ENCODE assay signal across 9 mouse cellular contexts in the genomic region with DNA sequence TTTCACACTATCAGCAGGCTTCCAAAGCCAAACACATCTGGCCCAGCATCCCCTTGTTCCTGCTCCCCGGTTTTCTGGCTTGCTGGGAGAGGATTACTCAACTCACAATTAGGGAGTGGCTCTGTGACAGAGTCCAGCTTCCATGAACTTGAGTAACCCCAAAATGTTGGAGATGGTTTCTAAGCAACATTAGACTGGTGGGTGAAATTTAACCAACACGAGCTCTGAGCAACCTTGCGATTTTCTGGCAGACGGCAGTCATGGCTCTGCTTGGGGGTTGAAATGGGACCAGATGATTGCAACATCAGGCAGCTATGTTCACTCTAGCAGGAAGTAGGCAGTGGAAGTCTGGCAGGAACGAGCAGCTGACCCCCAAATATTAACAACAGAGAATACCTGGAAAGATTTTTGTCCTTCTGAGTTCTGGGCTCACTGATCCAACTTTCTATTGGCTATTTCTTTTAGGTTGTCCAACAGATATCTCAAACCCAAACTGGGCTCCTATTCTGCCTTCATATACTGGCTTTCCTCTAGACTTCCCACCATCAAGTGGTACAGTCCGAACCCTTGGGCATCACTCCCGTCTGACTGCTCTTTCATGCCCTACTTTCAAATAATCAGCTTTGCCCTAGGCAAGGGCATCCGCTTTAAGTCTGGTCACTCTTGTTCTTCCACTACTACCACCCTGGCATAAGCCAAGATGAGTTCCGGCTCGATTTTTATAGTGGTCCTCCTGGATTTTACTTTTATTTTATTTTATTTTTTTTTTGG. TPM values are rescaled to one million over a fixed set of nuclear protein-coding genes. Genes with fewer than 3 reads are reported as not detected.
DNase-seq lines count a peak whose midpoint lies in the region; ATAC-seq and TF ChIP-seq lines count a peak whose summit lies in the region.
"Had no signal": no experiment of that assay in that cellular context is flagged by ENCODE, and none has a peak within 500 bp of the region (broad histone marks: within the 10 kb centered on the region; RNA-seq: fewer than 3 reads in every experiment).

No protein-coding gene starts in this region.

- 66% methylated on average over 10 of the region's 10 CpGs for WGBS in intestine, embryonic 15.5 days
- 57% methylated on average over 10 of the region's 10 CpGs for WGBS in liver, postnatal 0 days (ENCODE audit: insufficient replicate concordance)
- WGBS in midbrain, embryonic 14.5 days = 80% methylated on average over 10 of the region's 10 CpGs

- peak; percentile 68; the same call in 1 of the 2 replicates for TF ChIP-seq EP300 in liver, postnatal 0 days (IDR thresholded peaks at IDR 0.05; ENCODE audit: low read depth)

- H3K4me1 ChIP-seq in bone marrow macrophage, adult 2 months (ENCODE audit: control insufficient read depth, insufficient read depth, low read length) = peaks cover 8% of the 10 kb centered on the region
- peaks cover 3% of the 10 kb centered on the region; the same call in 1 of the 2 replicates for H3K4me1 ChIP-seq in intestine, embryonic 15.5 days (replicated peaks)
- H3K4me1 ChIP-seq in liver, postnatal 0 days (ENCODE audit: insufficient read depth) = peaks cover 17% of the 10 kb centered on the region
- no peaks in the 10 kb centered on the region for H3K4me1 ChIP-seq in midbrain, embryonic 14.5 days (ENCODE audit: control insufficient read depth, insufficient read depth, low read length)

- TF ChIP-seq CTCF in bone marrow macrophage, adult 2 months (IDR thresholded peaks at IDR 0.05; ENCODE audit: low read depth, low read length) = no peak
- no peak for TF ChIP-seq CTCF in liver, postnatal 0 days (IDR thresholded peaks at IDR 0.05; ENCODE audit: low read depth)

- no peak for TF ChIP-seq POLR2A in bone marrow macrophage, adult 2 months (IDR thresholded peaks at IDR 0.05; ENCODE audit: borderline replicate concordance, low read depth, low read length)

- no peaks in the 10 kb centered on the region for H3K27me3 ChIP-seq in intestine, embryonic 15.5 days (replicated peaks)
- H3K27me3 ChIP-seq in liver, postnatal 0 days (ENCODE audit: insufficient read depth, low read length) = no peaks in the 10 kb centered on the region
- H3K27me3 ChIP-seq in midbrain, embryonic 14.5 days (ENCODE audit: control insufficient read depth, insufficient read depth, low read length) = no peaks in the 10 kb centered on the region
- H3K27me3 ChIP-seq: limb, embryonic 12.5 days had no signal

- peak; percentile 39 to 77 for DNase-seq in adrenal gland, adult (ENCODE audit: inconsistent age in 2 of 2, low spot score in 1 of 2)
- DNase-seq in adrenal gland, postnatal 4 days (ENCODE audit: low spot score in 2 of 2) = no peak
- DNase-seq in liver, postnatal 0 days = peak; percentile 61
- DNase-seq in cerebellum, adult 11 months = no peak
- no peak for DNase-seq in midbrain, embryonic 14.5 days
- no peak for DNase-seq in right cerebral cortex, postnatal 10 days (ENCODE audit: low spot score in 2 of 2)

- ATAC-seq in intestine, embryonic 15.5 days = peak; percentile 94
- peak; percentile 95 for ATAC-seq in liver, postnatal 0 days
- ATAC-seq in midbrain, embryonic 14.5 days (ENCODE audit: low FRiP score, low TSS enrichment) = no peak

- H3K4me2 ChIP-seq in intestine, embryonic 15.5 days (replicated peaks) = no peak overlapping the region
- peak overlapping the region; percentile 42 for H3K4me2 ChIP-seq in liver, postnatal 0 days (ENCODE audit: low read depth, low read length)
- no peak overlapping the region for H3K4me2 ChIP-seq in midbrain, embryonic 14.5 days (ENCODE audit: low read length)
- H3K4me2 ChIP-seq: limb, embryonic 12.5 days had no signal

- no peaks in the 10 kb centered on the region for H3K9me3 ChIP-seq in intestine, embryonic 15.5 days
- no peaks in the 10 kb centered on the region for H3K9me3 ChIP-seq in liver, postnatal 0 days (ENCODE audit: low read length)
- H3K9me3 ChIP-seq in midbrain, embryonic 14.5 days (ENCODE audit: control insufficient read depth, low read length) = no peaks in the 10 kb centered on the region
- H3K9me3 ChIP-seq: limb, embryonic 12.5 days had no signal

- no peak overlapping the region for H3K4me3 ChIP-seq in bone marrow macrophage, adult 2 months (ENCODE audit: insufficient read depth, low read length)
- no peak overlapping the region for H3K4me3 ChIP-seq in intestine, embryonic 15.5 days (replicated peaks)
- H3K4me3 ChIP-seq in liver, postnatal 0 days (ENCODE audit: low read depth, low read length) = no peak overlapping the region
- no peak overlapping the region for H3K4me3 ChIP-seq in midbrain, embryonic 14.5 days (replicated peaks; ENCODE audit: low read depth, low read length)
- H3K4me3 ChIP-seq: limb, embryonic 12.5 days had no signal

- no peaks in the 10 kb centered on the region for H3K36me3 ChIP-seq in intestine, embryonic 15.5 days
- H3K36me3 ChIP-seq in liver, postnatal 0 days (replicated peaks; ENCODE audit: insufficient read depth, low read length) = no peaks in the 10 kb centered on the region
- H3K36me3 ChIP-seq in midbrain, embryonic 14.5 days (ENCODE audit: control insufficient read depth, insufficient read depth, low read length) = no peaks in the 10 kb centered on the region
- H3K36me3 ChIP-seq: limb, embryonic 12.5 days had no signal

- peak overlapping the region; percentile 22; the same call in 1 of the 2 replicates for H3K27ac ChIP-seq in bone marrow macrophage, adult 2 months (ENCODE audit: insufficient read depth, low read depth, low read length)
- H3K27ac ChIP-seq in intestine, embryonic 15.5 days = peak overlapping the region; percentile 51; the same call in 1 of the 2 replicates
- peak overlapping the region; percentile 88 for H3K27ac ChIP-seq in liver, postnatal 0 days (ENCODE audit: low read depth)
- no peak overlapping the region for H3K27ac ChIP-seq in midbrain, embryonic 14.5 days (replicated peaks; ENCODE audit: low read depth, low read length)
- H3K27ac ChIP-seq: limb, embryonic 12.5 days had no signal

- H3K9ac ChIP-seq in intestine, embryonic 15.5 days = no peak overlapping the region
- no peak overlapping the region for H3K9ac ChIP-seq in liver, postnatal 0 days (replicated peaks)
- no peak overlapping the region for H3K9ac ChIP-seq in midbrain, embryonic 14.5 days (replicated peaks; ENCODE audit: low read length)
- H3K9ac ChIP-seq: limb, embryonic 12.5 days had no signal

RNA-seq across cellular contexts. Expression of gene Lax1, which starts 4.0 kb away (rescaled TPM):
- under 1 TPM; 0.42 to 0.73 TPM for total RNA-seq in adrenal gland, postnatal 4 days (2021)
- not detected in 2 replicates for polyA plus RNA-seq in bone marrow macrophage, adult 2 months (2012; ENCODE audit: insufficient read depth, insufficient read length, missing spikeins)
- 0.40 and 0.86 TPM in 2 replicates for polyA plus RNA-seq in intestine, embryonic 15.5 days (2015; fragmentation: Nextera tagmentation; extraction: Ambion mirVana)
- polyA plus RNA-seq in liver, postnatal 0 days (2015; fragmentation: Nextera tagmentation; extraction: Ambion mirVana) = 0.66 and 1.1 TPM in 2 replicates
- polyA plus RNA-seq in midbrain, embryonic 14.5 days (2014; fragmentation: Nextera tagmentation; extraction: Ambion mirVana) = not detected in 2 replicates

RNA-seq across cellular contexts. Expression of gene Gm38394, which starts 24.8 kb away (rescaled TPM):
- total RNA-seq in adrenal gland, postnatal 4 days (2021) = 10 to 100 TPM; 44.5 to 45.3 TPM
- 22.9 and 25.1 TPM in 2 replicates for polyA plus RNA-seq in bone marrow macrophage, adult 2 months (2012; ENCODE audit: insufficient read depth, insufficient read length, missing spikeins)
- polyA plus RNA-seq in intestine, embryonic 15.5 days (2015; fragmentation: Nextera tagmentation; extraction: Ambion mirVana) = 4.4 and 5.0 TPM in 2 replicates
- 1.0 and 1.3 TPM in 2 replicates for polyA plus RNA-seq in liver, postnatal 0 days (2015; fragmentation: Nextera tagmentation; extraction: Ambion mirVana)
- 5.2 and 6.3 TPM in 2 replicates for polyA plus RNA-seq in midbrain, embryonic 14.5 days (2014; fragmentation: Nextera tagmentation; extraction: Ambion mirVana)

RNA-seq across cellular contexts. Expression of gene Zbed6, which starts 25.2 kb away (rescaled TPM):
- 10 to 100 TPM; 16.3 to 20.2 TPM for total RNA-seq in adrenal gland, postnatal 4 days (2021)
- polyA plus RNA-seq in bone marrow macrophage, adult 2 months (2012; ENCODE audit: insufficient read depth, insufficient read length, missing spikeins) = 6.6 and 7.6 TPM in 2 replicates
- polyA plus RNA-seq in intestine, embryonic 15.5 days (2015; fragmentation: Nextera tagmentation; extraction: Ambion mirVana) = not detected in 2 replicates
- 0.08 and 0.09 TPM in 2 replicates for polyA plus RNA-seq in liver, postnatal 0 days (2015; fragmentation: Nextera tagmentation; extraction: Ambion mirVana)
- 0.61 TPM in 1 of 2 replicates, not detected in the other for polyA plus RNA-seq in midbrain, embryonic 14.5 days (2014; fragmentation: Nextera tagmentation; extraction: Ambion mirVana)
- polyA plus RNA-seq: limb, embryonic 12.5 days had no signal

Comparison
In these comparisons a context has a peak if more than half of its experiments do, and no peak if none do; other contexts are left out.
1. DNase-seq: peak in adrenal gland, adult (2 of 2) and liver, postnatal 0 days (single experiment); none in adrenal gland, postnatal 4 days (0 of 2), cerebellum, adult 11 months (single experiment), midbrain, embryonic 14.5 days (single experiment) and right cerebral cortex, postnatal 10 days (0 of 2).